Mouse (Mus musculus) lung, postnatal 36 days (tissue): ENCODE results near the gene Map3k20.

Experiments used
- DNase-seq: peaks from one replicate; pipeline ENCODE4 v3.0.0; 2022; ENCODE audit warnings: mixed read lengths

The Map3k20 gene

DNA sequence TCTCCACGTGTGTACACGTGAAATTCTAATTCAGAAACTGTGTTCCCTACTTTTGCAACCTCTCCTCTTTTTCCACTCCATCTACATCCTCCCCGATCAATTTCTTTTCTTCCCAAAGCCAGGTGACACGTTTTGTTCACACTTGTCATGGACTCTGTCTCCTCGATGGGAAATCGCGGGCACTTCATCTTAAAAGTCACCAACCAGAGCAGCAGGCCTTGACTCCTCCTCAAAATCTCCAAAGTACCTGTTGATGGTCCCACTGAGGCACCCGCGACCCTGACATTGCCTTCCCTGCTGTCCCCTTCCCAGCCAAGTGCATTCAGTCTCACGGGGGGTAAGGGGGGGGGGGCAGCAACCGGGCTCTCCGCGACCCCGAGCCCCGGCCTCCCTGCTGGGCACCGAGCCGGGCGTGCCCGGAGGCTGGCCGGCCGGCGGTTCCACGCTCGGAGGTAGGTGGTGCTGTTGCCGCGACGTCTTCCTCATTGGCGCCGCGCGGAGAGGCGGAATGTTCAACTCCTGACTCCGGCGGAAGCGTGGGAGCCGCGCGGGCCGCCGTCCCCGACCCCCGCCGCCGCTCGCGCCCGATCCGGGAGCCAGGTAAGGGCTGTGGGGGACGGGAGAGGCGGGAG lies at the start of gene Map3k20:
Gene Map3k20, plus strand, starts transcription at position 382 of the 632 bp plus-strand sequence.
- peak; percentile 82 for DNase-seq

DNA sequence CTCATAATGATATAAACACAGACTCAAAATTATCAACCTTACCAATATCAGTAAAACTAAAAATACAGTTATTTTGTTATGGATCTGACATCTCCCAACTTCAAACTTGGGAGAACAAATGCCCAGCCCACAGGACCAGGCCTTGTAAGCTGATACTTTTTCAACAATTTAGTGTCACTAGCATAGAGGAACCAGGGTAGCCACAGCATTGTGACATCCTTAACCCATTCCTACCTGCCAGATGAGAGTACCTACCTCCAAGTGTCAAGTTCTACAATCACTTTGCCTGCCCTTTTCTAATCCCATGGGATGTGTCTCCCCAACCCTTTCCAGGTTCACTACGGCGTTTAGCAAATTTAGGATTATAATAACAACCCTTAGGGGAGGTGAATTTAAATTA lies 47.0 kb upstream of the Map3k20 start:
- no peak for DNase-seq

DNA sequence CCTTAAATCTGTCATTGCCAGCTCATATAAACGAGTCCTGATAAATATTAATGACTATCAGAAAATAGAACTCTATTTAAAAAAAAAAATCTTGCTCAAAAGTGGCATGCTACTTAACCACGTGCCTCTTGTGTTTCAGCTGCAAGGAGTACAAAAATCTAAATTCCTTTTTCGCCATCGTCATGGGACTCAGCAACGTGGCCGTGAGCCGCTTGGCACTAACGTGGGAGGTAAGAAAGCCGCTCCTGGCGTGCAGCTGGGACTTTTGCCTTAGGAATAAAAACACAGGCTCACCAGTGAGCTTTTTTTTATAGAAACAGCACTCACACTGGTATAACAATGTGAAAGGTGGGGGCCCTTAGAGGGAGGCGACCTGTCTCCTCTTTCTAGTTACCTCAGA lies 46.5 kb upstream of the Map3k20 start:
- DNase-seq: no peak

DNA sequence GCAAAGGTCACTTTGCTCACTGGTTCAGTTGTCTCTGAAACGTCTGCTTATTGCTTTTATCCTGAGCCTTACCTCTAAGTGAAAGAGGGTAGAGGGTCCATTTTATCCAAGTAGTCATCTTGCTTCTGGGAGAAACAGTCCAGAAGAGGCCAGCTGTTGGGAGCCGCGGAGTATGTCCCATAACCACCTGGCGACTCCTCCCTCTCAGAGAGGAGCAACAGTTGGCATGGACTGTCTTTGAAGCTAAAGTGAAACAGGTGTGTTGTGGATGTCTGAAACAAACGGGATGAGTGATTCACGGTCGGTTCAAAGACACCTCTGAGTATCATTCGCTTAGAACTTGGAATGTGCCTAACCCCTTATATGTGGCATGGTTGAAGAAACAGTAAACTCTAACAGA lies 46.0 kb upstream of the Map3k20 start:
- no peak for DNase-seq

DNA sequence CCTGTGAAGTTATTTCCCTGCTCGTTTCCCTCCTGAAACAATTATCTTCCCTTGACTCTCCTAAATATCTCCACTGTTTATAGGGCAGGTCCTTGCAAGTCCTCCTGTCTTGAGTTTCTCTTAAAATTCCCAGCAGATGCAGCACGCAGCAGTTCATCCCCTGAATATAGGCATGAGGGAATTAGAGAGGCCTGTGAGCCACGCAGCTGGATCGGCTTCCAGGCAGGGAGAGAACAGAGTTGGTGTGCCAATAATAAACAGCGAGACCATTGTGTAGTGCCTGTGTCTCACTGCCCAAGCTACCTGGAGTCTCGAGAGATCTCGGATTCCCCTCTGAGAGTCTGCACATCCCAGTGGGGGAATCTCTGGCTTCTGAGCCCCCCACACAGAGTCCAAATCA lies 45.4 kb upstream of the Map3k20 start:
- no peak for DNase-seq

DNA sequence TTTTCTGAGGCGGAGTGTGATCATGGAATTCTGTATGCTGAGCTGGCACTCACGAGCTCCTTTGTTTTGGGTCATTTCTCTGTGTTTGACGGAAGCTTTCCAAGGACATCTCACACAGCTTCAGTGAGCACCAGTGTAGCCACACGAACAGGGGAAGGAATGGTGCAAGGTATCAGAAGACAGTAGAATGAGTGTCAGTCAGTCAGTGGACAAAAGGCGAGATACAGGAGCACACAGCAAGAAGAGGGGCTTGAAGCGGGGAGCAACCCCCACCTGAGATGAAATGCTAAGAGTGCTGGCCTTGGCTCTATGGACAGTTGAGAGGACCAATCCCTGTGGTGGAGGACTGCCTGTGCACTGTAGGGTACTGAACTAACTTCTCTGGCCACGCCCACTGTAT lies 44.7 kb upstream of the Map3k20 start:
- DNase-seq: no peak

DNA sequence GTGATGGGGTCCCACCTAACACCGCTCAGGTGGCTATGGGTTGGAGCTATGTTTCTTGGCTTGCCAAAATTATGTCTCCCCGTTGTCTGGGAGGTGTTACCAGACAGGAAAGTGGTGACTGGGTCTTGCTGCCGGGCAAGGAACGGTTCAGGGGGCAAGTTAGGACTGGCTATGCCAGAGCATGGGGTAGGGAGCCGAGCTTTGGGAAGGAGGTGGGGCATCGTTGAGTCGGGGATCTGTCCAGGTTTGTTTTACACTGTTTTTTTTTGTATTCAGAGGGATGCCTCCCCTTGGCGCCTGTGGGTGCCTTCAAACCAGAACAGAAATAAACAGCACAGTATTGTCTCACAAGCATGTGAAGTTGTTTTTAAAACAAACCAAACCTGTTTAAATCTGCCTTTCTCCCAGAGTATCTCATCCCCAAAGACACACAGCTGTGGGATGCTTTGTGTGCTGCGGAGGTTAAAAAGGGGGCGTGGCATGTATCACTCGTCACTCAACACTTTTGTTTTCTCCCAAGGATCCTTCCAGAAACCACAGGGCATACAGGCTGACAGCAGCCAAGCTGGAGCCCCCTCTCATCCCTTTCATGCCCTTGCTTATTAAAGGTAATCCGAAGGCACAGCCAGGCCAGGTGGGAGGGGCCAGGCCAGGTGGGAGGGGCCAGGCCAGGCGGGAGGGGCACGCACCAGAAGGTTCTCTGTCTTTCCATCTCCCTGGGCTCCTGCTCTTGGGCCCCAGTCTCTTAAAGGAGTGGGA lies 43.5 kb upstream of the Map3k20 start:
- no peak for DNase-seq

DNA sequence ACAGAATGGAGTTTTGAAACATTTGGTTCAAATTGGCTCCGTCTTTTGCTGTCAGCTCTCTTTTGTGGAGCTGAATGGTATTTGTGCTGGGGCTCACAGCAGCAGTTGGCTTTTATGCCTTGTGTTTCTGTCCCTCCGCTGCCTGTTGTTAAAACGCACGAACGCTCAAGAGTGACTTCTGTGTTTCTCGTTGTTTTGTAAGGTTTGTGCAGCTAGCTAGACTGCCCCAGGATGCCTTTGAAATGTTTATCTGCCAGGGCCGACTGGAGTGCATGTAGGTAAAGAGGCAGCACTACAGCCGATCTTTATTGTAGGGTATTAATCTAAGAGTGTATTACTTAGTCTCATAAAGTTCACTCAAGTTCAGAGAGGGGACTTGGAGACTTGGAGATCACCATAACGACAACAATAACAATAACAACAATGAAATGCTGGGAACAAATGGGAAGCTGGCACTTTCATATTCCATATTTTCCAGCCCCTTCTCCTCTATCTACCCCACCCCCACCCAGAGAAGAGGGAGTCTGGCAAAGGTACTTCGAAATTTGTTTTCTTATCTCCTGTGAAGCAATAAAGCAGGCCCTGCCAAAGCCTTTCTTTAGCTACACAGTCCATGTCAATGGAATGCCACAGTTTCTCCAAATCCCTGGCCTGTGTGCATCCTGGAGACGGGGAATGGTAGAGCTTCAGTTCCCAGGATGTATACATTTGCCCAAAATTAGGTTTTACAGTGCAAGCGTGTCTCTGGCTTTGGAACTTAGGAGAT lies 42.3 kb upstream of the Map3k20 start:
- peak; percentile 36 for DNase-seq

DNA sequence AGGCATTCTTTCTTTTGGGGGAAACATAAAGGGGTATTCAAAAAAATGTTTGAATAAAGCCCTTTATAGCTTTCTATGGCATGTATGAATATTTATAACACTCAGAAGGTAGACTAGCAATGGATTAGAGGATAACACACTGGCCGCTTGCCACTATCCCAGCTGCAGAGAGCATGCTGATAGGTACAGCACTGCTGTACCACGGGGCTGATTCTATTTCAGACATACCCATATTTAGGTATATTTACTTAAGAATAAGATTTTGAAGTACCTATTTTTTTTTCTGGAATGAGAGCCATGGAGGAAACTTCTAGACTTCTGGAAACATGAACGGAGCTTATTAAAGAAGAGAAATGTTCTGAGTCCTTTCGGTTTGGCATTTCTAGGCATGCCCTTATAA lies 39.8 kb upstream of the Map3k20 start:
- DNase-seq: no peak

DNA sequence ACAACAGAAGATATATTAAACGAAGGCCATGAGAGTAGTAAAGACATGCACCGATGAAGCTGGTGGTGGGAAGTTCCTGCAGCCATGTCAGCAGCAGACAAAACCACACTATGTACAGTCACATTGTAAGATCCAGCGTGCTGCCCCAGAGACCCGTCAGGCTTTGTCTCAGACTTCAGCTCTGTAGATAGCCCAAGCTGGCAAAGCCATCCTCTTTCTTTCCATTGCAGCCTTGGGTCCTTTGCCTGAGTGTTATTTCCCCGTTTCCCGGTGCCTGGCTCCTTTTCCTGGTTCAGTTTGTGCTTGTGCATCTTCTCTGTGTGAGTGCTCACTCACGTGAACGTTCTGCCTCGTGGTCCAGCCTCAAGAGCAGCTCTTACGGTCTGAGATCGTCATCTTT lies 39.1 kb upstream of the Map3k20 start:
- DNase-seq: no peak

DNA sequence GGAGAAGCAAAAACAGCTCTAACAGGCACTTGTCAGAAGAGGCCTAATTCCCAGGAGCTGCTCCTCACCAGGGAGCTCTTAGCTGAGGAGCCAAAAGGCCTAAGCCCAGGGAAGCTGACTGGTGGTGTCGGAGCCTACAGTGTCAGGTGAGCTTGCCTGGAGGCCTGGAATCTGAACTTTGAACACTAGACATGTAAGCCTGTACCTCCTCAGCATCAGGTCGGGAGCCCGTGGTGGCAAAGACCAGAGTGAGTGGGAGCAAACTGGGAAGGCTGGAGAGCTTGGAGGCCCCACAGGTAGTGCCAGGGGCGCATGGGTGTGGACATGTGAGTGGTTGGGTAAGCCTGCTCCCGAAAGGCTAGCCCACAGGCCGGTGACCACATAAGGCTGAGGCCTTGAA lies 37.6 kb upstream of the Map3k20 start:
- DNase-seq: no peak

DNA sequence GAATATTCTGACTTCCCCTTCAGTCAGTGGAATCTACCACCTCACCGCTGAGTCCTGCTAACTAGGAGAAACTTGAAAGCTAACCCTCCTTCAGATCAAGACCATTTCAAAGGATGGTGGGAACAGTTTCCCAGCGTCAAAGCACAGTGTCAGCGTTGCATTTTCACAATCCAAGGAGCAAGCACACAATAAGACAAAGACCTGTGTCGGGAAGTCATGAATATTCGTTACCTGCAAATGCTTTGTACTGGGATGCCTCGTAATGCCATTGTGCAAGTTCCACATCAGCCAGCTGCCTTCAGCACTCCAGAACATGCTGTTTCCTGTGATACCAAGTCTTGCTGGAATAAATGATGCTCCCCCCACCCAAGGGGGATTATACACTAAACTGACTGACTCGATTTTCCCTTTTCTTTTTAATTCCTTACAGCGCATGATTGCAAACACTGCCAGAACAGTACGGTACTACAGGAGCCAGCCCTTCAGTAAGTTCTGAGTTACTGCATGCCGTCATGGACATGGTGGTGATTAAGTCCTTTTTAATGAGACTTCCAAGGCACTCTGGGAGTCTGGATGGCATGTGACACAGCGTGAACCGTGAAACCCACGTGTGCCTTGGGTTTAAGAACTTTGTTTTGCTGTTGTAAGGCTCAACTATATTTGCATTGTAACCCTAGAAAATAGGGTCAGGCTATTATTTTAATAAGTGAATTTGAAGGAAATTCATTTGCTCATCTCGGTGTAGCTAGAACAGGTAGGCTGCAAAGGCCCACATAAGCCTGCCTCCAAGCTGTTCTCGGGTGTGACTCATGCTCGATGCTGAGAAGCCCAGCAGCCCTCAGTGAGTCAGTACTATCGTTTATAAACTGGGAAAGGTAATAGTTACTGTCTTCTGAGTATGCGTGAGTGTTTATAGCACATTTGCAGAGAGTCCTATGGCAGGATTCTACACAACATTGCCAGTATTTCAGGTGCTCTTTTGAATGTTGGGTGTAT lies 32.6 kb upstream of the Map3k20 start:
- no peak for DNase-seq

DNA sequence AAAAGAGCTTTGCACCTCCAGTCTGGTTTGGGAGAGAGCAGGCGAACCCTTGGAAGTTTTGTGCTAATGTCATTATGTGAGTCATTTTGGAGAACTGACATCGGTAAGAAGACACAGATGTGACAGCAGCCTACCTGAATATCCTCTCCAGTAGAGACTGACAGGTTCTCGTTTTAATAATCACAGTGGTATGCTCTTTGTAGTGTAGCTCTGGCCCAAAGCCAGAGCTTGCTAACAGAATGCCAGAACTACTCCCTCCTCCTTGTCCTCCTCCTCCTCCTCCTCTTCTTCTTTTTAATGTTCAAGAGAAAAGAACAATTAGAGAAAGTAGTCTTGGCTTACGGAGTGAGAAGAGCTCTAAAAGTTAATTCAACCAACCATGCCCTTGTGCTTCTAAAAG lies 31.6 kb upstream of the Map3k20 start:
- no peak for DNase-seq

DNA sequence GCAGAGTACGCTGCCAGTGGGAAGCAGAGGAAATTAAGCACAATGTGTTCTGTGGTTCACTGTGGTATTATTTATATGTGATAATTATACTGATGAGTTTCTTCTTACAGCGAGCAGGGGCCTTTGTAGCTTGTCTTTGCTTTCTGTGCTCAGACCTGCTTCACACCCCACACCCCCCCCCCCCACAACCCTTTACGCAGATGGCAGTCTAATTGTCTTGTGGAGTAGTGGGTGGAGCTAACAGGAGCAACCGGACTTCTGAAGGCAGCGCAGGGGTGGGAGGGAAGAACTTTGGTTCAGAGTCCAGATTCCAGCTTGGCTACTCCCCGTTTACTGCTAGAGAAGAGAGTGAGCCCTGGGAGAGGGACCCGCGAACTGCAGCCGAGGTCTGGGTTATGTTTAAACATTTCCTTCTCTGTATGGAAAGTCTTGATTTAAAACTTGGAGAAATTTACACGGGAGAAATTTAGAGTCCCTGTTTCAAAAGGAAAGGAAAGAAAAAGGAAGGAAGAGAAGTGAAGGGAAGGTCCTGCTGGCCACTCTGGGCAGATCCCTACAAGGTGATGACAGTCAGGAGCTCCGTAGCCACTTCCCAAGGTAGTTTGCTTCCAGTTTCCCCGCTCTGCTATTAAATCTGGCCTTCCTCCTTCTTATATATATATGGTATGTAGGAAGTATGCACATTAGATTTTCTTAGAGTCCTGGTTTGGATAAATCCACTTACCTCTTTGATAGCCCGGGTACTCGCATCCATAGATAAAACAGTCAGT lies 30.4 kb upstream of the Map3k20 start:
- DNase-seq: peak; percentile 37

DNA sequence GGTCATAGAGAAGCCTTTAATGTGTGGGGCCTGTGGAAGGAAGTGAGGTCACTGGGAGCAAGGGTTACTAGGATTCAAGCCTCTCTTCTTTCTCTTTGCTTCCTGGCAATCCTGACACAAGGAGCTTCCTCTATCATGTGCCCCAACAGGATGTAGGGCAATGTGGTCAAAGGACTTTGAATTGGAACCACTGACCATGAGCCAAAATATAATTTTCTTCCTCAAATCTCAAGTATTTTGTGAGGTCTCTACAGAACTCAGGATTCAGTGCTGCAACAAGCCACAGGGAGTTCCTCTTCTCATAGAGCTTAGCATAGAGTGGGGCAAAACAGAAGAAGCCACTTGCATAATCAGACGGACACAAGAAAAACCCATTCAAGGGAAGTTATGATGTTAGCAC lies 24.7 kb upstream of the Map3k20 start:
- DNase-seq: peak; percentile 57

DNA sequence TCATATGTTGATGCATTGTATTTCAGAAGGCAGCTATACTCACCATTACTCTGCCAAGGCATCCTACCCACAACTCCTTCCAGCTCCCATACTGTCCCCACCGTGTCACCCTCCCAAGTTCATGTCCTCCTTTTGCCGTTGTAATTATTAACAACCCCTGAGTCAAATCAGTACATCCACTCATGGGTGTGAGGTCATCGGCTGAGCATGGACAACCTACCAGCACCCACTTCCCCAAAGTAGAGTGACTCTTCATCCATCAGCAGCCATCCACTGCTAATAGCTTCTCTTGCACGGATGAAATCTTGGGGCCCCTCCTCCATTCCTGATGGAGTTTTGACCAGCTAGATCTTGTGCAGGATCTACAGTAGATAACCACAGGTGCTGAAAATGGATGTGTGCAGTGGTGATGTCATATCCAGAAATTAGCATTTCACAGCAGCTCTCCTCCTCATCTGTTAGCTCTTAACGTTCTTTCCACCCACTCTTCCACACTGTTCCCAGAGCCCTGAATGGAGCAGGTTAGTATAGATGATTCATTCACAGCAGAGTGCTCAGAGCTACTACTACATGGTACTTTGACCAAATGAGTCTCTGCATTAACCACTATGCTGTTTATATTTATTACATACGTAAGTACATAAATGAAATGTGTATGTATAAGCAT lies 22.5 kb upstream of the Map3k20 start:
- no peak for DNase-seq

DNA sequence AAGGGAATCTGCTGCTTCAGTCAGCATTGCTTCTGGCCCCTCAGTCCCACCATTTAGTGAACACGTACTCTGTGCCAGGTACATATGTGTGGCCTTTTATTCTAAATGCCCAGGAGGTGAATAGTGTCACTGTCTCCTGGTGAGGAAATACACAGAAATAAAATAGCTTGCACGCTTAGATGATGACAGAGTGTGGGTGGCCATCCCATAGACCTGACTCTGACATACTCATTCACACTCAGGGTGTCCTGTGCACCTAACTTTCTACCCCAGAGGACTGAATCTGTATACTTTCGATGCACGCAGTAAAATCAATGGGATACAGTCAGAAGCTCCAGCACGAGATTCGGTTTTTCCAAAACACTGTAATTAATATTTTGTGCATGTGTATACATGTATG lies 18.0 kb upstream of the Map3k20 start:
- no peak for DNase-seq

DNA sequence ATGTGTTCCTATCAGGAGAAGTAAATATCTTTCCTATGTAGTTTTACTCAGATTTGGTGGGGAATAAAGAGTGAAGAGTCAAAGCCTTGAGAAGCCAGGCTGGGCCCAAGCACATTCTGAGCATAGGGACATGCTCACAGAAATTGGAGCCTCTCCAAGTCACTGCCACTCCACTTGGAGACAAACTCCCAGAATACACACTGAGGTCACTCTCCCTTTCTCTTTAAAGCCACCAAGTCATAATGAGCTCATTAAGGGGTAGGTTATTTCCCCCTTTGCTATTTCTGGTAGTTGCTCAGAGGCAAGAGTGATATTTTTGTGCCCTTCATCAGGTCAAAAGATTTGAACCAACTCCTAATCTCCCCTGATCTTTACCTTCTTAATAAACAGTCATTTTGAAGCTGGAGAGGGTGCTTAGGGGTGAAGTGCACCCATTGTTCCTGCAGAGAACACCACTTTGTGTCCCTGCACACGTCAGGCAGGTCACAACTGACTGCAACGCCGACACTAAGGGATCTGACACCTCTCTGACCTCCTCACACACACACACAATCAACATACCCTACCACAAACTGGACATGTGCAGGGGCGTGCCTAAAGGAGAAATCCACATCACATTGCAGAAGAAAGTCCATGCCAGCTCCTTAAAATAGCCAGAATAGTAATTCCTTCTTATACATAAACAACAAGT lies 15.6 kb upstream of the Map3k20 start:
- peak; percentile 44 for DNase-seq

DNA sequence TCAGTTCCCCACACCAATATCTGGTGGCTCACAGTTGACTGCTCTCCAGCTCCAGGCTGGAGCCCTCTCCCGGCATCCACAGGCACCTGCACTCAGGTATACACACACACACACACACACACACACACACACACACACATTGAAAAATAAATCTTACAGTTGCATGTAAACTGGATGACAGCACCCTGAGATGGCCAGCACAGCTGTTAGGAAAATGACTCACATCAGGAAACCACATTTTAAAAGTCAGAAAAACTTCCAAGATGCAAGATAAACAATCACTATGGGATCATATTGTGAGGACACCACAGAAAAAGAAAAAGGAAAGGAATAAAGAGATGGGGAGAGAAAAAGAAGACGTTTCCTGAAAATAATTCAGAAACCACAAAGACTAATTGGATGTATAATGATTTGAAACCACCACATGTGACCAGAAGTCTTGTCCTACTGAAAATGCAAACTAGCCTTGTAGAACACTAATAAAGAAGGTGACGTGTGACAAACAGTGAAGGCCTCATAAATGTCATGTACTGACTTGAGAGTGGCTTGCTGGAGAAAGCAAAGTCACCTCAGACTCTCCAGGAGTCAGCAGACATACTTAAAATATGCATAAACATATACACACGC lies 7.1 kb upstream of the Map3k20 start:
- DNase-seq: no peak

DNA sequence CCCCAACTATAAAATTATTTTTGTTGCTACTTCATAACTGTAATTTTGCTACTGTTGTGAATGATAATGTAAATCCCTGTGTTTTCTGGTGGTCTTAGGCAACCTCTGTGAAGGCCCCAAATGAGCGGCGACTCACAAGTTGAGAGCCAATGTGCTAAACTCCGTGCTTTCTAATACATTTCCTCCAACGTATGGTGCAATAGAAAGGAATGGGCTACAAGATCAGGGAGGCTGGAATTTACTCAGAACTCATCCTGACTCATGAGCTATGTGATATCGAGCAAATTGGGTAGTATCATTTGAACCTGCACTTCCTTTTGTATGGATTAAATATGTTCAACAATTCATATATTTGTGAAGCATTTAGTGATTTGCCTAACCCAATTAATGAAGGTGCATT lies 4.9 kb upstream of the Map3k20 start:
- no peak for DNase-seq
